Mouse (Mus musculus) spleen, adult 10 weeks (tissue): Measurements from ENCODE around the gene Ttc23l. TPM values are rescaled to one million over a fixed set of nuclear protein-coding genes. Genes with fewer than 3 reads are reported as not detected.

Experiments
- polyA plus RNA-seq: library from polyadenylated mRNA; stranded (reverse); fragments of 350-450 nt; fragmentation: Illumina TruSeq; extraction: RNeasy Lipid Tissue Mini Kit (QIAGEN cat#74804); gene quantifications from one replicate; pipeline ENCODE4 v1.2.3, GENCODE M21; 2015; ENCODE audit warnings: low replicate concordance; ENCODE audit not compliant: insufficient read depth

Ttc23l gene
- polyA plus RNA-seq, result not detected

DNA sequence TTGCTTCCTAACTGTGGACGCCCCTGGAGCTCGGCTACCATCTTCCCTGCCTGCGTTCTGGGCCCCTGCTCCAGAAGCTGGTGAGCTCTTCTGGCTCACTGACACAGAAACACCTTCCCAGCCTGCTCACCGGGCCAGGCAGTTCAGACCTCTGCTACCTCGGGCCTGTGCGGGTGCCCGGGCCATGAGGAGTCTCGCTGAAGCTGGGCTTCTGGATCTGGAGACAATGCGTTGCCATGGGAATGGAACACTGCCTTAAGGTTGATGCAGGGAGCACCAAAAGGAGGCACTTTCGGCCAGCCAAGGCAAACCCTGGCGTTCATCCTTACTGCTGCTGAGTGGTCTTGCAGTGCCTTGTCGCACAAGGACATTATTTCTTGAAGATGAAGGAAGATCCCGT lies at the start of gene Ttc23l:
Ttc23l (minus strand) TSS at position 204 of the 400 bp plus-strand sequence.

DNA sequence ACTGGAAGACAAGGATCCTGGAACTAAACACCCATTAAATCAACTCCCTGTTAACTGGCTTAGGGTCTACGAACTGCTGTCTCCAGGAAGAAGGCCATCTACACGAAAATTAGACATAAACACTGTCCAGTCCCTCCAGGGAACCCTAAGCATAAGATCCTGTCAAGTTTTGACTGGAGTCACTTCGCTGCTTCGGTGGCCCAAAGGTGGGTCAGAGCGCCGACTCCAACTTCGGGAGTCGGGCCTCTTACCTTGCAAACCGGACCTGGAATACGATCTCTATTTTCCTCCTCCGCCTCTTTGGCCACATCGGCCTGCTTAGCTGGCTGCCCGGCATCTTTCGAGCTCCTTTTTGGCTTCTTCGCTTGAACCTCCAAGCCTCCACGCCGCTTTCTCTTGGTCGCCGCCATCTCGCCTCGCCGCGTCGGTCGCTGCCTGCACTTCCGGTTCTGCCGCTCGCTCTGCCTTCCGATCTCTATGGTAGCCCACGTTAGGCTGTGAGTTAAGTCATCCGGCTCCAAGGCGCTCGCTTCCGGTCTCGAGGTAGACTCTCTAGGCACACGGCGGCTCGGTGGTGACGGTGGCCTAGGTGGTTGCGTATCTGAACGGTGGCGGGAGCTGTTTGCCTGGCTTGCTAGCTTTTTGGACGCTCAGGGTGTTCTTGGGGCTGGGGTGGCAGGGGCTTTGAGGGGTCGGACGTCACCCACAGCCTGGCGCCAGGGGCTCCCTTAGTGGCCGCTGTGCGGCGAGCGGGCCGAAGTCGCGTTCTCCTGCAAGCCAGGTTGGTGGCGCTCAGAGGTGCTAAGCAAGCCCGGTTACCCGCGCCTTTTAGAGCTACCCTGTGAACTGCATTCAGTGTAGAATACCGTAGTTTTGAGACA lies 72.7 kb downstream of the Ttc23l start, which contains the start of the genes Brix1 and Rad1:
Brix1 (minus strand) TSS at position 464 of the 881 bp plus-strand sequence.
Rad1 (plus strand) TSS at position 535 of the 881 bp plus-strand sequence.

DNA sequence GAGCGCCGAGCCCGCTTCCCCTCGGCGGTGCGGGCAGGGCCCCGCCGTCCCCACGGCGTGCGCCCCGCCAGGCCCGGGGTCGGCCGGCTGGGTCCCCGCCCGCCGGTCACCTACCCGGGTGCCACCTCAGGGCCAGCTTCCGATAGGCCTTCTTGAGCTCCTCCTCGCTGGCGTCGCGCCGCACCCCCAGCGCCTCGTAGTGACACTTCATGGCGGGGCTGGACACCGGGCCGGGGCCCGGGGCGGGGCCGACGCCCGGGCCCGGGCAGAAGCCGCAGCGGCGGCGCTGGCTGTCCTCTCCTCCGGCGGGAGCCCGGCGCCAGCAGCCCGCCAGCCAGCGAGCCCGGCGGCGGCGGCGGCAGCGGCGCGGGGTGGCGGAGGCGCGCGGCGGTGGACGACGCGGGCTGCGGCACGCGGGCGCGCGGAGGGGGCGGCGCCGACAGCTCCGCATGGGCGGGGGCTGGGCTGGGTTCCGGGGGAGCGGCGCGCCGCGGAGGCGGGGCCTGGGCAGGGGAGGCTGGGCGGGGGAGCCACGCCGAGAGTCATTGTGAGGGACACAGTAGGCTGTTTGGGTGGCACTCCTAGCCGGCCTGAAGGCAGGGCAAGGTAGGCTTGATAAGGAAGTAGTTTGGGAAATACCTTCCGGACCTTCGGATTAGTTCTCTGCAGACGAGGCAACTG lies 88.2 kb downstream of the Ttc23l start, which contains the start of gene Dnajc21:
Dnajc21 (minus strand) TSS at position 366 of the 681 bp plus-strand sequence.

Other genes with a start within 250 kb of the Ttc23l start
- gene Gm21973, start 233.3 kb downstream of the Ttc23l start, polyA plus RNA-seq, result not detected
- not detected for gene Agxt2, start 200.1 kb downstream of the Ttc23l start, polyA plus RNA-seq
- 40.4 TPM for gene Dnajc21, start 88.2 kb downstream of the Ttc23l start, polyA plus RNA-seq
- gene Brix1, start 72.7 kb downstream of the Ttc23l start, polyA plus RNA-seq, result 51.2 TPM
- 39.9 TPM for gene Rad1, start 72.7 kb downstream of the Ttc23l start, polyA plus RNA-seq
- 35.6 TPM for gene Rai14, start 156.0 kb upstream of the Ttc23l start, polyA plus RNA-seq